Mouse (Mus musculus): ENCODE data around the gene Vps9d1. TPM values are rescaled to one million over a fixed set of nuclear protein-coding genes. Genes with fewer than 3 reads are reported as not detected.

Vps9d1 gene
- polyA plus RNA-seq (2014; fragmentation: Nextera tagmentation; extraction: Ambion mirVana), result 63.7 and 65.8 TPM in 2 replicates

DNA sequence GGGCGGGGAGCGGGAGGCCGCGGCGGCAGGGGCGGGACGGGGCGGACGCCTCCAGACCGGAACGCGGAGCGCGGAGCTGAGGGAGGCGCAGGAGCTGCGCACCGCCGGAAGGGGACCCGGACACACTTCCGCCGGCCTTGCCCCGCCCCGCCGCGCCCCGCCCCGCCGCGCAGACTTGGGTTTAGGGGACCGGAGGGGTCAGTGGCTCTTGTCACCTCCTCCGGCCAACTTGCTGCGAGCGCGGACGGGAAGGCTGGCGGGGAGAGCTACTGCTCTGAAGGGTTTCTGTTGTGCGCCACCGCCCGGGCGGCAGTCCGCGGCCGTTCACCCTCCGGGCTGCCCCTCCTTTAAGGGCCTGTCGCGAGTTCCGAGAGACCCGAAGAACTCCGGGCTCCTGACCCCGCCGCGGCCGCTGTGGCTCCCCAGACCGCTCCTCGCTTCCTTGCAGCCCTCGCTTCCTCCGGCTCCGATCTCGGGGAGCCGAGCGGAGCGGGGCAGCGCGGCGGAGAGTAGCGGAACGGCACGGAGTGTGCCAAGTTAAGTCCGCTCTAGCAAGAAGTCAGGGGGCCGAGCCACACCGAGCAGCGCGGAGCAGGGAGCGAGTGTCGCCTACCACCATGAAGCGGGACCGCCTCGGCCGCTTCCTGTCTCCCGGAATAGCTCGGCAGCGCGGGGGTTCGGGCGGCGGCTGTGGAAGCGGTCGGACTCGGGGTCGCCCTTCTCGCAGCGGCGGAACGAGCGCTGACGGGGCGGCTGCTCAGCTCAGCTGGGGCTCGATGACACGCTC is at the start of gene Vps9d1, which contains the start of gene Zfp276:
Vps9d1 (minus strand) TSS at position 250 of the 787 bp plus-strand sequence.
Zfp276 (plus strand) TSS at position 97 of the 787 bp plus-strand sequence.
- Histone ChIP-seq H3K36me3 (ENCODE audit: control insufficient read depth, insufficient read depth, low read length) (peaks cover 47% of the 10 kb centered on the region), H3K4me3 (ENCODE audit: low read depth, low read length) (peak within 1 kb of the TSS; percentile 98), H3K27me3 (ENCODE audit: control insufficient read depth, insufficient read depth, low read length) (no peaks in the 10 kb centered on the region), H3K9ac (replicated peaks; ENCODE audit: low read depth, low read length) (peak within 1 kb of the TSS; percentile 97), H3K4me2 (ENCODE audit: low read depth, low read length) (peak within 1 kb of the TSS; percentile 93), H3K4me1 (ENCODE audit: control insufficient read depth, insufficient read depth, low read length) (peaks cover 20% of the 10 kb centered on the region), H3K27ac (ENCODE audit: low read depth, low read length) (peak within 1 kb of the TSS; percentile 91), H3K9me3 (ENCODE audit: control insufficient read depth, low read length) (no peaks in the 10 kb centered on the region)
- whole genome bisulfite sequencing, result under 1% methylated on average over 73 of the region's 99 CpGs
- peak; percentile 95 for ATAC-seq (ENCODE audit: low read depth)

DNA sequence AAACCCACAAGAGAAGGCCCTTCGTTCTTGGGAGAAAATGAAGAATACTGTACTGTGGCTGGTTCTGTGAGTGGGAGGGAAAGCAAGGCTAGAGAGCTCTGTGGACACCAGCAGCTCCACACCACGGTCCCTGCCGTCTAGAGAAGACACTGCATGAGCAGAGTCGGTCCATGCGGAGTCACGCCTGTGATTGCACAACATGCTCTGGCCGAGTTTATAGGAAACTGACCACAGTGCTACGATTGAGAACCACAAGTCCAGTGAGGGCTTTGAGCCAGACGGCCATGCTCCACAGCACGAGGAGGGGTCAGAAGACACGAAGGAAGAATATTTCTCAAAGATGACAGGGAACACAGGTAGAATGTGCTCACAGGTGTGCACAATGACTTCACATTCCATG is 44.2 kb upstream of the Vps9d1 start:
- 92% methylated on average over 11 of the region's 11 CpGs for WGBS
- Histone ChIP-seq H3K4me1 (ENCODE audit: control insufficient read depth, insufficient read depth, low read length) (no peaks in the 10 kb centered on the region), H3K4me2 (ENCODE audit: low read depth, low read length) (no peak overlapping the region), H3K27me3 (ENCODE audit: control insufficient read depth, insufficient read depth, low read length) (no peaks in the 10 kb centered on the region), H3K27ac (ENCODE audit: low read depth, low read length) (no peak overlapping the region), H3K9me3 (ENCODE audit: control insufficient read depth, low read length) (no peaks in the 10 kb centered on the region), H3K4me3 (ENCODE audit: low read depth, low read length) (no peak overlapping the region), H3K36me3 (ENCODE audit: control insufficient read depth, insufficient read depth, low read length) (no peaks in the 10 kb centered on the region), H3K9ac (replicated peaks; ENCODE audit: low read depth, low read length) (no peak overlapping the region)
- ATAC-seq (ENCODE audit: low read depth), result no peak

DNA sequence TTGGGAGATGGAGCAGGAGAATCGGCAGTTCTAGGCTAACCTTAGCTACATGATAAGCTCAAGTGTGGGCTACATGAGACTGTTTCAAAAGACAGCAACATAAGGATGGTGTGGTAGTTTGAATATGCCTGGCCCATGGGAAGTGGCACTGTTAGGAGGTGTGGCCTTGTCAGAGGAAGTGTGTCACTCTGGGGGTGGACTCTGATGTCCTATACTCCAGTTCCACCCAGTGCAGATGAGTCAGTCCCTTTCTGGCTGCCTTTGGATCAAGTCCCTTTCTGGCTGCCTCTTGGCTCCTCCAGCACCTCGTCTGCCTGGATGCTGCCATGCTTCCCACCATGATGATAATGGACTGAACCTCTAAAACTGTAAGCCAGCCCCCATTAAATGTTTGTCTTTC is 38.6 kb upstream of the Vps9d1 start:
- ATAC-seq (ENCODE audit: low read depth), result no peak

DNA sequence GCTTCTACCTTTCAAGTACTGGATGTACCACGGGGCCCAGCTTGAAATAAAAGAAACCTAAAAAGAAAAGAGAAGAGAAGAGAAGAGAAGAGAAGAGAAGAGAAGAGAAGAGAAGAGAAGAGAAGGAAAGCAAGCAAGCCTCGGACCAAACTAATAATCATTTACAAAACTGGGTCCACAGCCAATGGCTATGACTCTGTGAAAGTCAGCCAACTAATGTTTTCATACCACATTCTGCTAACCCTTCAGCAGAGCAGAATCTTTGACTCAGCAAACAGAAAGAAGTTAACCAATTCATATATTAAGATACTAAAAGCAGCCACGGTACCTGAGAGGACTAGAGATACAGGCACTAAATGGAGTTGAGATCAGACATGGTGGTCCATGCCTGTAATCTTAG is 38.1 kb upstream of the Vps9d1 start:
- H3K9me3 ChIP-seq (ENCODE audit: control insufficient read depth, low read length), result no peaks in the 10 kb centered on the region
- H3K4me1 ChIP-seq (ENCODE audit: control insufficient read depth, insufficient read depth, low read length), result no peaks in the 10 kb centered on the region
- no peaks in the 10 kb centered on the region for H3K36me3 ChIP-seq (ENCODE audit: control insufficient read depth, insufficient read depth, low read length)
- no peak overlapping the region for H3K27ac ChIP-seq (ENCODE audit: low read depth, low read length)
- H3K4me3 ChIP-seq (ENCODE audit: low read depth, low read length), result no peak overlapping the region
- no peak for ATAC-seq (ENCODE audit: low read depth)
- WGBS, result 92% methylated on average over 3 of the region's 3 CpGs
- no peaks in the 10 kb centered on the region for H3K27me3 ChIP-seq (ENCODE audit: control insufficient read depth, insufficient read depth, low read length)
- H3K9ac ChIP-seq (replicated peaks; ENCODE audit: low read depth, low read length), result no peak overlapping the region
- H3K4me2 ChIP-seq (ENCODE audit: low read depth, low read length), result no peak overlapping the region

More for the DNA sequence above, 38.6 kb upstream of the Vps9d1 start:
- Histone ChIP-seq H3K9ac (replicated peaks; ENCODE audit: low read depth, low read length) (no peak overlapping the region), H3K4me2 (ENCODE audit: low read depth, low read length) (no peak overlapping the region), H3K4me3 (ENCODE audit: low read depth, low read length) (no peak overlapping the region), H3K27me3 (ENCODE audit: control insufficient read depth, insufficient read depth, low read length) (no peaks in the 10 kb centered on the region), H3K36me3 (ENCODE audit: control insufficient read depth, insufficient read depth, low read length) (no peaks in the 10 kb centered on the region), H3K27ac (ENCODE audit: low read depth, low read length) (no peak overlapping the region), H3K9me3 (ENCODE audit: control insufficient read depth, low read length) (no peaks in the 10 kb centered on the region), H3K4me1 (ENCODE audit: control insufficient read depth, insufficient read depth, low read length) (no peaks in the 10 kb centered on the region)
- WGBS, result 88% methylated on average over 2 of the region's 2 CpGs

DNA sequence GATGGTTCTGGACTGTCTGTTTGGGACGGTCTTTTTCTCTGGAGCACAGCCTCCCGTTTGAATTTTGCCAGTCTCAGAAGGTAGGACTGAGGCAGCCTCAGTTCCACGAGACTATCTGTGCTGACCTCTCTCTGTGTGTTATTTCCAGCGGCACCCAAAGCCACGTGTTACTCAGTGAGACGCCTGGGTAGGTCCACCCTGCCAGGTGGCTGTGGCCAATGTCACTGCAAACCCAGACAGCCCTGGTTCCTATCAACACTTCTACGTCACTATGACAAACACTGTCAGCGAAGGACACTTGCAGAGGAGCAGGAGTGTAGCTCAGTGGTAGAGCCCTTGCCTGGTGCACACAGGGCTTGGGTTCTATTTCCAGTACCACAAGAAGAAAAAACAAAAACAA is 37.6 kb upstream of the Vps9d1 start:
- no peak overlapping the region for H3K27ac ChIP-seq (ENCODE audit: low read depth, low read length)
- no peak overlapping the region for H3K4me3 ChIP-seq (ENCODE audit: low read depth, low read length)
- no peaks in the 10 kb centered on the region for H3K27me3 ChIP-seq (ENCODE audit: control insufficient read depth, insufficient read depth, low read length)
- no peaks in the 10 kb centered on the region for H3K4me1 ChIP-seq (ENCODE audit: control insufficient read depth, insufficient read depth, low read length)
- 94% methylated on average over 8 of the region's 8 CpGs for WGBS
- H3K36me3 ChIP-seq (ENCODE audit: control insufficient read depth, insufficient read depth, low read length), result no peaks in the 10 kb centered on the region
- ATAC-seq (ENCODE audit: low read depth), result no peak
- H3K4me2 ChIP-seq (ENCODE audit: low read depth, low read length), result no peak overlapping the region
- no peak overlapping the region for H3K9ac ChIP-seq (replicated peaks; ENCODE audit: low read depth, low read length)
- no peaks in the 10 kb centered on the region for H3K9me3 ChIP-seq (ENCODE audit: control insufficient read depth, low read length)

DNA sequence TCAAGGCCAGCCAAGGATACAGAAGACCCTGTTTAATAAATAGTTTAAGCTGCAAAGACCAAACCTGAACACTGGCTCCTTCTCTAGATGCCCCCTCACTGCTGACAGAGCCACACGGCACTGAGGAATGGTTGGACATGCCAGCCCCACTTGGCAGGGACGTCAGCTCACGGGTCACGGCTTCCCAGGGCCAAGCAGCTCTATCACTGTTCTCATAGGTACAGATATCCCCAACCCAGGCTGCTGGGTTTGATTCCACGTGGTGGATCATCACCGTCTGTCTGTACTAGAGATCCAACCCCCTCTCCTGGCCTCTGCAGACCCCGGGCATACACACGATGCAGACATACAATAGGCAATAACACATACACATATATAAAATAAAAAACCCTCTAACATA is 36.5 kb upstream of the Vps9d1 start:
- H3K9me3 ChIP-seq (ENCODE audit: control insufficient read depth, low read length), result no peaks in the 10 kb centered on the region
- ATAC-seq (ENCODE audit: low read depth), result no peak
- no peak overlapping the region for H3K27ac ChIP-seq (ENCODE audit: low read depth, low read length)
- no peaks in the 10 kb centered on the region for H3K4me1 ChIP-seq (ENCODE audit: control insufficient read depth, insufficient read depth, low read length)
- H3K27me3 ChIP-seq (ENCODE audit: control insufficient read depth, insufficient read depth, low read length), result no peaks in the 10 kb centered on the region
- WGBS, result 95% methylated on average over 8 of the region's 8 CpGs
- H3K36me3 ChIP-seq (ENCODE audit: control insufficient read depth, insufficient read depth, low read length), result no peaks in the 10 kb centered on the region
- no peak overlapping the region for H3K4me2 ChIP-seq (ENCODE audit: low read depth, low read length)
- H3K9ac ChIP-seq (replicated peaks; ENCODE audit: low read depth, low read length), result no peak overlapping the region
- H3K4me3 ChIP-seq (ENCODE audit: low read depth, low read length), result no peak overlapping the region

DNA sequence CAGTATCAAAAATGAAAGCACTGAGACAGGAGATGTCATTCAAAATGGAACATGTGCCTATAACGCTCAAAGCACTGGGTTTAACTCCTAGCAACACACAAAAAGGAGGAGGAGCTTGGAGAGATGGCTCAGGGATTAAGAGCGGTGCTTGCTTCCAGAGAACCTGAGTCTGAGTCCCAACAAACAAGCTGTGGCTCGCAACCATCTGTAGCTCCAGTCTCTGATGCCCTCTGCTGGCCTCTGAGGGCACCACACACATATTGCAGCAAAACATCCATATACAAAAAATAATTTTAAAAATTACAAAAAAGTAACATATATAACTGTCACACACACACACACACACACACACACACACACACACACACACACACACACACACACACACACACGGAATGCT is 36.0 kb upstream of the Vps9d1 start:
- no peak overlapping the region for H3K9ac ChIP-seq (replicated peaks; ENCODE audit: low read depth, low read length)
- no peak overlapping the region for H3K4me3 ChIP-seq (ENCODE audit: low read depth, low read length)
- no peaks in the 10 kb centered on the region for H3K9me3 ChIP-seq (ENCODE audit: control insufficient read depth, low read length)
- no peaks in the 10 kb centered on the region for H3K27me3 ChIP-seq (ENCODE audit: control insufficient read depth, insufficient read depth, low read length)
- no peak overlapping the region for H3K4me2 ChIP-seq (ENCODE audit: low read depth, low read length)
- H3K27ac ChIP-seq (ENCODE audit: low read depth, low read length), result no peak overlapping the region
- H3K36me3 ChIP-seq (ENCODE audit: control insufficient read depth, insufficient read depth, low read length), result no peaks in the 10 kb centered on the region
- no peak for ATAC-seq (ENCODE audit: low read depth)
- WGBS, result 74% methylated on average over 4 of the region's 4 CpGs
- no peaks in the 10 kb centered on the region for H3K4me1 ChIP-seq (ENCODE audit: control insufficient read depth, insufficient read depth, low read length)

DNA sequence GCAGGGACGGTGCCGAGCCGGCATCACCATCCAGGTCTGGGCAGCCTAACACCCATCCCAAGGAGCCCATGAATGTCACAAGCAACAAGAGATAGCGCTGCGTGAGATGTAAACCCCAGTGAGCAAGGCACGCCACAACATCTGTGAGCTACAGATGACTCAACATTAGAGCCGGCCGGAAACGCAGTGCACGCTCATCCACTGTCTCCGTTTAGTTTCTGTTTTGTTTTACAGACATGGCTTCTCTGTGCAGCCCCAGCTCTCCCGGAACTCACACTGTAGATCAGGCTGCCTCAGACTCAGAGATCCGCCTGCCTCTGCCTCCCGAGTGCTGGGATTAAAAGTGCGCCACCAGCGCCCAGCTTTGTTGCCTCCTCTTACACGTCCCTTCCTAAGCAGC is 33.2 kb upstream of the Vps9d1 start:
- Histone ChIP-seq H3K4me2 (ENCODE audit: low read depth, low read length) (no peak overlapping the region), H3K27me3 (ENCODE audit: control insufficient read depth, insufficient read depth, low read length) (no peaks in the 10 kb centered on the region), H3K4me3 (ENCODE audit: low read depth, low read length) (no peak overlapping the region), H3K9ac (replicated peaks; ENCODE audit: low read depth, low read length) (no peak overlapping the region), H3K27ac (ENCODE audit: low read depth, low read length) (no peak overlapping the region), H3K9me3 (ENCODE audit: control insufficient read depth, low read length) (no peaks in the 10 kb centered on the region), H3K4me1 (ENCODE audit: control insufficient read depth, insufficient read depth, low read length) (no peaks in the 10 kb centered on the region), H3K36me3 (ENCODE audit: control insufficient read depth, insufficient read depth, low read length) (no peaks in the 10 kb centered on the region)
- ATAC-seq (ENCODE audit: low read depth), result no peak
- 97% methylated on average over 17 of the region's 17 CpGs for WGBS

DNA sequence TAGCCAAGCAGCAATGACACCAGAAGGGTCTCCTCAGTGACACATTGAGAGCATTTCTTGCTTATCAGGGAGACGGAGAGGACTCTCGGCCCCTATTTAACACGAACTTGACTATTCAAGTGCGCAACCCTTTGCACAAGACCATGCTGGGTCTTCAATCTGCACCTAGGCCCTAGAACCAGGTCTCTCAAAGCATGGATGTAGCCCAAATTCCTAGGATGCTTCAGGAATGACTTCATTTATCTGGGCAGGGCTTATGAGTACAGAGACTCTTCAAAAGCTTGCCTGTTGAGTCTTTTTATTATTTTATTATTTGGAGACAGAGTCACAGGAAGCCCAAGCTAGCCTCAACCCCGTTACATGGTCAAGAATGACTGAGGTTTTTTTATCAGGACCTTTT is 30.3 kb upstream of the Vps9d1 start:
- ATAC-seq (ENCODE audit: low read depth), result no peak
- Histone ChIP-seq H3K4me3 (ENCODE audit: low read depth, low read length) (no peak overlapping the region), H3K9me3 (ENCODE audit: control insufficient read depth, low read length) (no peaks in the 10 kb centered on the region), H3K36me3 (ENCODE audit: control insufficient read depth, insufficient read depth, low read length) (no peaks in the 10 kb centered on the region), H3K9ac (replicated peaks; ENCODE audit: low read depth, low read length) (no peak overlapping the region), H3K27ac (ENCODE audit: low read depth, low read length) (no peak overlapping the region), H3K4me1 (ENCODE audit: control insufficient read depth, insufficient read depth, low read length) (no peaks in the 10 kb centered on the region), H3K4me2 (ENCODE audit: low read depth, low read length) (no peak overlapping the region), H3K27me3 (ENCODE audit: control insufficient read depth, insufficient read depth, low read length) (no peaks in the 10 kb centered on the region)
- WGBS, result 93% methylated on average over 5 of the region's 5 CpGs
